Mouse (Mus musculus) kidney, postnatal 0 days (tissue): ENCODE measurements around the gene Rpl6. TPM values are rescaled to one million over a fixed set of nuclear protein-coding genes. Genes with fewer than 3 reads are reported as not detected.
"Not testable (repeated sequence)": the region's sequence is repeated elsewhere in the genome, so short reads cannot be mapped to it uniquely, and the experiment has no call there.

Experiments used
- ATAC-seq: fragments of 200-750 bp; cut with Nextera tagmentation; replicated peaks from 2 replicates; pipeline ENCODE4 v1.8.0; 2017; ENCODE audit warnings: low read depth, moderate number of reproducible peaks, moderate TSS enrichment, moderate library complexity; ENCODE audit not compliant: low FRiP score
- DNase-seq: peaks from one replicate; pipeline ENCODE4 v3.0.0-alpha.2; 2016; ENCODE audit warnings: low spot score
- H3K27ac ChIP-seq: fragments of 300-500 bp; sonication (generic); 2 replicates; pipeline ENCODE4 v1.5.1; 2014; ENCODE audit warnings: mild to moderate bottlenecking
- H3K27me3 ChIP-seq: fragments of 300-500 bp; sonication (generic); 2 replicates; pipeline ENCODE4 v1.6.1; 2014; ENCODE audit warnings: low read length, mixed read lengths; ENCODE audit not compliant: insufficient read depth
- H3K36me3 ChIP-seq: fragments of 300-500 bp; sonication (generic); 2 replicates; pipeline ENCODE4 v1.6.1; 2014; ENCODE audit warnings: low read length, mixed read lengths; ENCODE audit not compliant: insufficient read depth
- H3K4me1 ChIP-seq: fragments of 300-500 bp; sonication (generic); replicated peaks from 2 replicates; pipeline ENCODE4 v1.6.1; 2014; ENCODE audit warnings: antibody characterized with exemption, low read length, mixed read lengths; ENCODE audit not compliant: insufficient read depth
- H3K4me2 ChIP-seq: fragments of 300-500 bp; sonication (generic); 2 replicates; pipeline ENCODE4 v1.6.1; 2014; ENCODE audit warnings: mild to moderate bottlenecking, low read length, moderate library complexity, mixed read lengths
- H3K4me3 ChIP-seq: fragments of 300-500 bp; sonication (generic); replicated peaks from 2 replicates; pipeline ENCODE4 v1.5.1; 2014; ENCODE audit warnings: low read depth, low read length
- H3K9ac ChIP-seq: fragments of 300-500 bp; sonication (generic); 2 replicates; pipeline ENCODE4 v1.6.1; 2014; ENCODE audit warnings: low read depth, low read length
- H3K9me3 ChIP-seq: fragments of 300-500 bp; sonication (generic); replicated peaks from 2 replicates; pipeline ENCODE4 v1.6.1; 2016; ENCODE audit warnings: low read length, inconsistent platforms, mixed read lengths
- CTCF ChIP-seq: IDR thresholded peaks from 2 replicates; pipeline ENCODE4 v1.5.1; 2016; ENCODE audit warnings: antibody characterized with exemption, low read depth, mild to moderate bottlenecking, moderate library complexity
- WGBS: fragments of 180-500 bp; shearing (Covaris S2); extraction: QIAGEN DNeasy Blood & Tissue Kit; methylation state at CpG from one replicate; pipeline ENCODE4 v1.1.7; 2014; 5-methylcytosine and 5-hydroxymethylcytosine counted together
- polyA plus RNA-seq: library from polyadenylated mRNA; unstranded; fragments of >200 nt; fragmentation: Nextera tagmentation; extraction: Ambion mirVana; gene quantifications from 2 replicates; pipeline ENCODE4 v1.2.1, GENCODE M21; 2015

Gene Rpl6
- polyA plus RNA-seq, 1 experiment from 2014 or later, result 681 TPM

GRCm38 (mm10) chr5:121210601-121210924 is 6.3 kb downstream of the Rpl6 start:
- no peak for DNase-seq
- Histone ChIP-seq H3K27ac (no peak overlapping the region), H3K9me3 (no peaks in the 10 kb centered on the region), H3K4me2 (no peak overlapping the region), H3K4me3 (no peak overlapping the region), H3K27me3 (no peaks in the 10 kb centered on the region), H3K36me3 (peaks cover 55% of the 10 kb centered on the region), H3K4me1 (peaks cover 11% of the 10 kb centered on the region; the same call in 1 of the 2 replicates), H3K9ac (no peak overlapping the region)
- no peak for TF ChIP-seq CTCF
- 81% methylated on average over 1 of the region's 1 CpGs for WGBS
- ATAC-seq, result no peak

- no peak for ATAC-seq
- Histone ChIP-seq H3K27ac (no peak overlapping the region), H3K9ac (no peak overlapping the region), H3K4me3 (no peak overlapping the region), H3K4me2 (no peak overlapping the region), H3K9me3 (no peaks in the 10 kb centered on the region), H3K27me3 (no peaks in the 10 kb centered on the region), H3K36me3 (peaks cover 45% of the 10 kb centered on the region), H3K4me1 (0 out of 2 replicates have a peak, but pooled peaks cover 3% of the 10 kb centered on the region)
- 92% methylated on average over 6 of the region's 6 CpGs for WGBS
- DNase-seq, result no peak
- TF ChIP-seq CTCF, result no peak
Measured at GRCm38 (mm10) chr5:121212108-121212507, 7.8 kb downstream of the Rpl6 start.

GRCm38 (mm10) chr5:121214707-121215106 is 10.4 kb downstream of the Rpl6 start:
- peaks cover 23% of the 10 kb centered on the region; the same call in 1 of the 2 replicates for H3K36me3 ChIP-seq
- H3K27ac ChIP-seq, result no peak overlapping the region
- no peak for TF ChIP-seq CTCF
- no peak overlapping the region for H3K9ac ChIP-seq
- no peaks in the 10 kb centered on the region for H3K4me1 ChIP-seq
- DNase-seq (no peak), ATAC-seq (no peak)
- H3K9me3 ChIP-seq, result no peaks in the 10 kb centered on the region
- H3K27me3 ChIP-seq, result no peaks in the 10 kb centered on the region
- no peak overlapping the region for H3K4me3 ChIP-seq
- no peak overlapping the region for H3K4me2 ChIP-seq
- 53% methylated on average over 7 of the region's 7 CpGs for WGBS

GRCm38 (mm10) chr5:121215380-121216125 is 11.3 kb downstream of the Rpl6 start:
- Histone ChIP-seq H3K27me3 (no peaks in the 10 kb centered on the region), H3K9ac (no peak overlapping the region), H3K4me2 (no peak overlapping the region), H3K9me3 (no peaks in the 10 kb centered on the region), H3K36me3 (peaks cover 17% of the 10 kb centered on the region; the same call in 1 of the 2 replicates), H3K4me3 (no peak overlapping the region), H3K27ac (no peak overlapping the region), H3K4me1 (no peaks in the 10 kb centered on the region)
- 54% methylated on average over 13 of the region's 13 CpGs for WGBS
- DNase-seq, result peak; percentile 86
- ATAC-seq, result no peak
- peak; percentile 94 for TF ChIP-seq CTCF

GRCm38 (mm10) chr5:121216126-121216446 is 11.8 kb downstream of the Rpl6 start:
- H3K9ac ChIP-seq, result no peak overlapping the region
- no peak overlapping the region for H3K27ac ChIP-seq
- no peak for ATAC-seq
- H3K4me2 ChIP-seq, result no peak overlapping the region
- TF ChIP-seq CTCF, result no peak
- no peaks in the 10 kb centered on the region for H3K4me1 ChIP-seq
- no peak for DNase-seq
- no peaks in the 10 kb centered on the region for H3K27me3 ChIP-seq
- H3K4me3 ChIP-seq, result no peak overlapping the region
- no peaks in the 10 kb centered on the region for H3K9me3 ChIP-seq
- WGBS, result 85% methylated on average over 12 of the region's 12 CpGs
- H3K36me3 ChIP-seq, result peaks cover 12% of the 10 kb centered on the region; the same call in 1 of the 2 replicates

DNA sequence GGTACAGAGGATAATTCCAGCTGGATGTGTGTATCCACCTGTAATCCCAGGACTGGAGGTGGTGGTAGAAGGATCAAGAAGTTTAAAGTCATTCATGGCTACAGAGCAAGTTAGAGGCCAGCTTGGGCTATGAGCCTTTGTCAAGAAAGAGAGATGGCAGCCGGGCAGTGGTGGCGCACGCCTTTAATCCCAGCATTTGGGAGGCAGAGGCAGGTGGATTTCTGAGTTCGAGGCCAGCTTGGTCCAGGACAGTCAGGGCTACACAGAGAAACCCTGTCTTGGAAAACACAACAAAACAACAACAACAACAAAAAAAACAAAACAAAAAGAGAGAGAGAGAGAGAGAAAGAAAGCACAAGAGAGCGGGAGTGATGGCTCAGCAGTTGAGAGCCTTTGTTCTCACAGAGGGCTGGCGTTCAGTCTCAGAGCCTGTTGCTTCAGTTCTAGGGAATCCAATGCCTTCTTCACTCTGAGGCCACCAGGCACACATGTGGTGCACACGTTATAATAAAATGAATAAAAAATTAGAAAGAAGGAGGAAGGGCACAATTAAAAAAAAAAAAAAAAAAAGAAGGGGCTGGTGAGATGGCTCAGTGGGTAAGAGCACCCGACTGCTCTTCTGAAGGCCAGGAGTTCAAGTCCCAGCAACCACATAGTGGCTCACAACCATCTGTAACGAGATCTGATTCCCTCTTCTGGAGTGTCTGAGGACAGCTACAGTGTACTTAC is 12.5 kb downstream of the Rpl6 start:
- not testable (repeated sequence) for H3K27ac ChIP-seq, H3K4me1 ChIP-seq, ATAC-seq, H3K4me3 ChIP-seq, DNase-seq, H3K27me3 ChIP-seq, H3K9ac ChIP-seq, H3K36me3 ChIP-seq, H3K4me2 ChIP-seq, H3K9me3 ChIP-seq
- WGBS, result 90% methylated on average over 9 of the region's 9 CpGs
